Mouse (Mus musculus) forebrain, embryonic 14.5 days (tissue): ENCODE results near the gene Hoxd3. TPM values are rescaled to one million over a fixed set of nuclear protein-coding genes. Genes with fewer than 3 reads are reported as not detected.

ENCODE experiments used
- ATAC-seq: fragments of 200-750 bp; cut with Nextera tagmentation; 2 replicates; pipeline ENCODE4 v1.8.0; 2017; ENCODE audit warnings: mild to moderate bottlenecking, moderate library complexity
- DNase-seq: peaks from one replicate; pipeline ENCODE4 v3.0.0-alpha.2; 2015; ENCODE audit warnings: low spot score
- H3K27ac ChIP-seq: fragments of 300-500 bp; sonication (generic); 2 replicates; pipeline ENCODE4 v1.5.1; 2014; ENCODE audit warnings: low read depth, mild to moderate bottlenecking, control low read depth, low read length, moderate library complexity
- H3K27me3 ChIP-seq: fragments of 300-500 bp; sonication (generic); replicated peaks from 2 replicates; pipeline ENCODE4 v1.6.1; 2014; ENCODE audit warnings: low read length, control low read depth, mixed read lengths; ENCODE audit not compliant: control insufficient read depth, insufficient read depth
- H3K36me3 ChIP-seq: fragments of 300-500 bp; sonication (generic); 2 replicates; pipeline ENCODE4 v1.6.1; 2014; ENCODE audit warnings: low read length, control low read depth; ENCODE audit not compliant: control insufficient read depth, insufficient read depth
- H3K4me1 ChIP-seq: fragments of 300-500 bp; sonication (generic); 2 replicates; pipeline ENCODE4 v1.6.1; 2014; ENCODE audit warnings: antibody characterized with exemption, low read length, control low read depth; ENCODE audit not compliant: control insufficient read depth, insufficient read depth
- H3K4me2 ChIP-seq: fragments of 300-500 bp; sonication (generic); 2 replicates; pipeline ENCODE4 v1.6.1; 2014; ENCODE audit warnings: mild to moderate bottlenecking, control low read depth, low read length
- H3K4me3 ChIP-seq: fragments of 300-500 bp; sonication (generic); 2 replicates; pipeline ENCODE4 v1.5.1; 2014; ENCODE audit warnings: low read depth, low read length, control low read depth
- H3K9ac ChIP-seq: fragments of 300-500 bp; sonication (generic); 2 replicates; pipeline ENCODE4 v1.6.1; 2014; ENCODE audit warnings: mild to moderate bottlenecking, low read length, control low read depth, moderate library complexity
- H3K9me3 ChIP-seq: fragments of 300-500 bp; sonication (generic); replicated peaks from 2 replicates; pipeline ENCODE4 v1.6.1; 2016; ENCODE audit warnings: low read length, control low read depth, mixed read lengths; ENCODE audit not compliant: control insufficient read depth
- WGBS: fragments of 180-500 bp; shearing (Covaris S2); extraction: QIAGEN DNeasy Blood & Tissue Kit; methylation state at CpG from one replicate; pipeline ENCODE4 v1.1.7; 2014; 5-methylcytosine and 5-hydroxymethylcytosine counted together
- polyA plus RNA-seq: library from polyadenylated mRNA; unstranded; fragments of >200 nt; fragmentation: Nextera tagmentation; extraction: Ambion mirVana; gene quantifications from 2 replicates; pipeline ENCODE4 v1.2.1, GENCODE M21; 2014

Hoxd3 gene
- polyA plus RNA-seq, 1 experiment from 2014 or later: not detected

DNA sequence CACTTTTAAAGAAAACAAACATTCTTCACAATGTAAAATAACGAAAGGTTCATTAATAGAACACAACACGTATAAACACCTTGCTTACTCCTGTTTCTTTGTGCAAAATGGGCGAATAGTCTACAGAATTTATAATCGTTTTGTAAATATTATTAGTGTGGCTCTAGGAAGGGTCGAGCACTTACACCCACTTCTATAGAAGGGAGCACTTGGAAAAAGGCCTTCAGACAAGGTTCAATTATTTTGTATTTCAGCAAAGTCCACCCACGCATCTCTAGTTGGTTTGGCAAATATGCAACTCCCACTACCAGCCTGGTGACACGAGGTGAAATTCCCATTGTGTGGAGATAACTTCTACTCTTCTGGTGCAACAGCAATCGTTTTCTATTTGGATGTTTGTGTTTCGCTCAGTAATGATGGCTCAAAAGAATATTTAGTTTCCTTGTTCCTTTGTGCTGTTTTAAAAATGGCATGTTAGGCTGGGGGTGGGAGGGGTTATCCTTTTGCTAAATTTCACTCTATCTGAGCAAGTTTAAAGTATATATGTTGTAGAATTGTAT, 36.8 kb downstream of the Hoxd3 start:
- H3K4me3 ChIP-seq: no peak overlapping the region
- H3K27ac ChIP-seq: no peak overlapping the region
- H3K4me2 ChIP-seq: no peak overlapping the region
- no peaks in the 10 kb centered on the region for H3K9me3 ChIP-seq
- 3% methylated on average over 9 of the region's 9 CpGs for WGBS
- no peak overlapping the region for H3K9ac ChIP-seq
- ATAC-seq (no peak), DNase-seq (no peak)
- H3K4me1 ChIP-seq: peaks cover 8% of the 10 kb centered on the region; the same call in 1 of the 2 replicates
- peaks cover 99% of the 10 kb centered on the region for H3K27me3 ChIP-seq
- no peaks in the 10 kb centered on the region for H3K36me3 ChIP-seq

DNA sequence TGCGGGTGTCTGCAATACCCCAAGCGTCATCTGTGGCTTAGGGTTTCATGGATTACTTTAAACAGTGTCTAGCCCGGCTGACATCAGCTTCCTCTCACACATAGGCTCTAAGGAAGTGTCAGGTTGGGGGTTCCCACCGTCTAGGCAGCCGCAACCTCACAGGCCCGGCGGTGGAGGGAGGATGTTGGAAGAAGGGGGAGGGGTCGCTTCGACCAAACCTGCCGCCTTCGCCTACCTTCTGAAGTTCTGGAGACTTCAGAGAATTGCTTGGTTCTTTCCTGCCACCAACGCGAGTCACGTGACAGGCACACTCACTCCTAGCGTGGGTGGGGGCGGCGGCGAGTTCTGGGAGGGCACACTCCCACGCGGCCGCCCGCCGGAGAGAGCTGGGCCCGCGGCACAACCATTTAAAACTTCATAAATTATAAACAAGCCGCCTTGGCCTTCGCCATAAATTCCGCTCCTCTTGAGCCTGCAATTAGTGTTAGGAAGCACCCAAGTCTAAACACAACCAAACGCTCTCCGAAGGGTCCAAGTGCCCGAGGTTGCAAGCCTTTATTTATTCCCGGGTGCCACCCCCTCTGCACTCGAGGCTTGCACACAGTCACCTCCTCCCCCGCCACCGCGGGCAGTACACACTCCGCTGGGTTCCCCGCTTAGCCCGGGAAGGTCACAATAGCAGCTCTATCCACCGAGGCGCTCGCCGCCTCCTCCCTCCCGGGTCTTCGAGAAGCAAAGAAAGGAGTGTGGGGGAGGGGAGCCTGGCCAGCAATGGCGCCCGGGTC, 37.8 kb downstream of the Hoxd3 start:
- H3K4me2 ChIP-seq: peak overlapping the region; percentile 31; the same call in 1 of the 2 replicates
- peak overlapping the region; percentile 7; the same call in 1 of the 2 replicates for H3K4me3 ChIP-seq
- under 1% methylated on average over 47 of the region's 47 CpGs for WGBS
- H3K9me3 ChIP-seq: no peaks in the 10 kb centered on the region
- H3K9ac ChIP-seq: no peak overlapping the region
- ATAC-seq (peak; percentile 52; the same call in 1 of the 2 replicates), DNase-seq (no peak)
- no peaks in the 10 kb centered on the region for H3K36me3 ChIP-seq
- peaks cover 8% of the 10 kb centered on the region; the same call in 1 of the 2 replicates for H3K4me1 ChIP-seq
- no peak overlapping the region for H3K27ac ChIP-seq
- peaks cover 99% of the 10 kb centered on the region for H3K27me3 ChIP-seq

DNA sequence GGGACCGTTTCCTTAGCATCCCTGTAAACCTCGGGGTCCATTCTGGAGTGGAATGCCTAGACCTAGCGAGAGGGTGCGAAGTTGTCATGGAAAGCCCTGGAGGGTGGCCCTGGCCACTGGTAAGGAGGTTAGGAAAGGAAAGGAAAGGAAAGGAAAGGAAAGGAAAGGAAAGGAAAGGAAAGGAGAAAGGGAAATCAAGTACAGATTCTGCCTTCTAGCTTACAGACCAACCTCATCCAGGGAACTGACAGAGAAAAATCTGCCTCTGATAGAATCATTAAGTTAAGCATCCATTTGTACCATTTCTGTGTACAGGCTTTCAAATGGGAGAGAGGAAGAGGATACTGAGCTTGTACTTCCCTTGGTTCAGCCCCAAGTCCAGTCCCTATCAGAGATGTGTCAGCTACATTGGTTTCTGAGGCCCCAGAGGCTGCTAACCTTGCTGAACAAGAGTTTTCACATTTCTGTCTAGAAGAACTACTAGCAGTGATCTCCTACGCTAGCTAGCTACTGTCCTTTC, 39.1 kb downstream of the Hoxd3 start:
- Histone ChIP-seq H3K4me1 (peaks cover 8% of the 10 kb centered on the region; the same call in 1 of the 2 replicates), H3K4me3 (no peak overlapping the region), H3K27ac (no peak overlapping the region)

DNA sequence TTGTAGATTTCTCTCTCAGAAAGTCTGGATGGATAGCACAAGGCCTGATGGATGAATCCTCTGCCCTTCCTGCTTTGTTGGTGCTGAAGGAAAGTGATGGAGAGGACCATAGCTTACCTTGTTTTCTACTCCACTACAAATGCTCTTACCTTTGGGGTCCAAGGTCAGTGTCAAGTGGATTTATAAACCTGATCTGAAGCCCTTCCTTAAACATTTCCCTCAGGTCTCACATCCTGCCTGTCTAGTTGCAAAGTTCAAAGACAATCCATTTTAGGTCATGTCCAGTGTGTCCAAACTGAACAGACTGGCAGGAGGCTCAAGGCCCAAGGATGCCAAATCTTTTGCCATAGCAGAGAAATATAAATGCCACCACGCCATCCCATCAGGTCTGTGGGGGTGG, 40.1 kb downstream of the Hoxd3 start:
- no peak for DNase-seq
- H3K4me2 ChIP-seq: no peak overlapping the region

More for the DNA sequence above, 39.1 kb downstream of the Hoxd3 start:
- H3K9ac ChIP-seq: no peak overlapping the region
- DNase-seq: no peak
- H3K27me3 ChIP-seq: peaks cover 98% of the 10 kb centered on the region
- no peak overlapping the region for H3K4me2 ChIP-seq
- no peaks in the 10 kb centered on the region for H3K36me3 ChIP-seq
- no peak for ATAC-seq
- no peaks in the 10 kb centered on the region for H3K9me3 ChIP-seq
- WGBS: 13% methylated on average over 5 of the region's 5 CpGs

DNA sequence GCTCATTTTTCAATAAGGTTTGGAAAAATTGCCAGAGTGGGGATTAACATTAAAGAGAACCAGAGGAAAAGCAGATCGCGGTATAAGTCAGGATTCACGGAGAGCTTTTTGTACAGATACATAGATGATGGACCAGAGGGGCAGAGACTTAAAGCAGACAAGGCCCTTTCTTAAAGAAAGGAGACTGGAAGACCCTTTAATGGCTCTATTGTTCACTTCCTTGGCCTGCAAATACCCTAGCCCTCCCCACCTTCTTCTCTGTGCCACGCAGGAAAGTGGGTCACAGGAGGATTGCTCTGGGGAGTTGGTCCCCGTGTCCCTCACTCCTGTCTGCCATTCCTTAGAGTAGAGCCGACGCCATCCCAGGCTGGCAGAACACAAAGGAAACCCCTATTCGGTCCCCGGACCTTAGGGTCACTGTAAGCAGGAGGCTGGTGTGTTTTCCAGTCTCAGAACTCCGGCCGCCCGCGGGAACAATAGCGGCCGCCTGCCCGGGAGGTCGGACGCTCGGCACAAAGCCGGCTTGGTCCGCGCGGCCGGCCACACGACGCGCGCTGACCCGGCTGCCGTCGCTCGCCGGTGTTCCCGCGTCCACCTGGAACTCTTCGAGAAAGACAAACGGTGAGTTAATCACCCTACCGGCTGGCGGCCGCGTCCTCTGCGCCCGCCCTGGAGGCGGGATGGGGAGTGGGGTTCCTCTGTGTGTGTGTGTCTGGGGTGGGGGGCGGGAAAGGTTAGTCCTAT, 40.9 kb downstream of the Hoxd3 start:
- DNase-seq: no peak
- no peak overlapping the region for H3K9ac ChIP-seq

More for the DNA sequence above, 40.1 kb downstream of the Hoxd3 start:
- ATAC-seq: no peak
- H3K27me3 ChIP-seq: peaks cover 96% of the 10 kb centered on the region
- 53% methylated on average over 1 of the region's 1 CpGs for WGBS
- H3K9ac ChIP-seq: no peak overlapping the region
- no peaks in the 10 kb centered on the region for H3K9me3 ChIP-seq
- no peak overlapping the region for H3K4me3 ChIP-seq
- no peaks in the 10 kb centered on the region for H3K36me3 ChIP-seq
- peaks cover 8% of the 10 kb centered on the region; the same call in 1 of the 2 replicates for H3K4me1 ChIP-seq
- H3K27ac ChIP-seq: no peak overlapping the region

DNA sequence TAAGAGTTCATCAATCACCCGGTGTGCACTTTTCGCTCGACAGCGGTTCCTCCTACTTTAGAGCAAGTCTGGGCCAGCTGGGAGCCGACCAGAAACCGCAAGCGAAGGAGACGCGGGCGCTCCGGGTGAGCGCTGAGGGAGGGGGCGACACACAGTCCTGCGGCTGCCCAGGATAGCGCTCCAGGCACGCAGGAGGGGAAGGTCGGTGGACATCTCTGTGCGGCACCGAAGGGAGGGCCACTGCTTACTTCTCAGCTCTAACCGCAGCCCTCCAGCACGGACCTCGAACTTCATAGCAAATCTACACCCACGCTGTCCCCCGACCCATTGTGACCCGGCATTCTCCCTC, 41.4 kb downstream of the Hoxd3 start:
- Histone ChIP-seq H3K4me1 (peaks cover 8% of the 10 kb centered on the region; the same call in 1 of the 2 replicates), H3K9me3 (no peaks in the 10 kb centered on the region), H3K36me3 (no peaks in the 10 kb centered on the region), H3K4me3 (0 out of 2 replicates have a peak overlapping the region, but pooled peaks have one; percentile 1), H3K9ac (no peak overlapping the region), H3K27ac (no peak overlapping the region), H3K4me2 (no peak overlapping the region), H3K27me3 (peaks cover 96% of the 10 kb centered on the region)
- no peak for DNase-seq
- WGBS: under 1% methylated on average over 24 of the region's 25 CpGs
- no peak for ATAC-seq

More for the DNA sequence above, 40.9 kb downstream of the Hoxd3 start:
- H3K4me2 ChIP-seq: peak overlapping the region; percentile 33
- H3K9me3 ChIP-seq: no peaks in the 10 kb centered on the region
- H3K36me3 ChIP-seq: no peaks in the 10 kb centered on the region
- 1% methylated on average over 45 of the region's 45 CpGs for WGBS
- H3K27ac ChIP-seq: no peak overlapping the region
- peaks cover 95% of the 10 kb centered on the region for H3K27me3 ChIP-seq
- no peak for ATAC-seq
- H3K4me1 ChIP-seq: peaks cover 8% of the 10 kb centered on the region; the same call in 1 of the 2 replicates
- H3K4me3 ChIP-seq: 0 out of 2 replicates have a peak overlapping the region, but pooled peaks have one; percentile 1

DNA sequence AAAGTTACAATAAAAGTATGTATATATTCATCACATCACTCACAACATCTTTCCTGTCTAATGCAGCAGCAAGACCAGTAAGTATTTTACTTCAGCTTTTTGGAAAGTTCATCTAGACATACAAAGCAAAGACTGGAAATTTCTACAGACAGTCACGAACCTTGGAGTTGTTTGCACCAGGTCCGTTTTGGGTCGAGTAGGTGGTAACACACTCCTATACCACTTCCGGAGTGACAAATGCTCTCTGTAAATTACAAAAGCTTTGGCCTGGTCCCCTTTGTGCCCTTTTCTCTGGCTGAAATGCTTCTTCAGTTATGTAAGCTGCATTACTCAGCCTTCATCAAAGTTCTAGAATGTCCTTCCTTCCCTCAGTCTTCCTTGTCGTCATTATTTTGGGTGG, 42.0 kb downstream of the Hoxd3 start:
- peaks cover 95% of the 10 kb centered on the region for H3K27me3 ChIP-seq
- no peaks in the 10 kb centered on the region for H3K36me3 ChIP-seq
- H3K4me1 ChIP-seq: peaks cover 8% of the 10 kb centered on the region; the same call in 1 of the 2 replicates
- no peak overlapping the region for H3K4me3 ChIP-seq
- H3K9me3 ChIP-seq: no peaks in the 10 kb centered on the region
- ATAC-seq (no peak), DNase-seq (no peak)
- no peak overlapping the region for H3K4me2 ChIP-seq
- WGBS: 9% methylated on average over 5 of the region's 5 CpGs
- no peak overlapping the region for H3K9ac ChIP-seq
- H3K27ac ChIP-seq: no peak overlapping the region

DNA sequence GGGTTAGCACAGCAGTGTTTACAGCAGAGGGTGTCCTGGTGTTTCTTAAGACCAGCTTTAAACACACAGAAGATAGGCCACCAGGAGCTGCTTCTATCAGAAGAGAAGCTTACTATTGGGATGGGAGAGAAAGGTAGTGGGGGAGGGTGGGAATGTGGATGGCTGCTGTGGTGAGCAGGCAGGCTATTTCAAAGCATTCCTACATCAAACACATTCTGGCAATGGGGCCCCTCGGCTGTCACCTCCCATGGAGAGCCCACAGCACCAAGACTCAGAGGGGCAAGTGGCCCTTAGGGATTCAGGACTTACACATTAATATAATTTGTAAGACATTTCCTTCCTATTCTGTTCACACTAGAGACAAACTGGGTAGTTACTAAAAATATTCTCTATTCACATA, 48.4 kb downstream of the Hoxd3 start:
- DNase-seq: no peak
- H3K36me3 ChIP-seq: no peaks in the 10 kb centered on the region

More for the DNA sequence above, 48.4 kb downstream of the Hoxd3 start:
- 0% methylated on average over 1 of the region's 1 CpGs for WGBS
- Histone ChIP-seq H3K4me1 (peaks cover 5% of the 10 kb centered on the region; the same call in 1 of the 2 replicates), H3K27me3 (peaks cover 82% of the 10 kb centered on the region), H3K4me2 (no peak overlapping the region), H3K4me3 (no peak overlapping the region), H3K9ac (no peak overlapping the region), H3K9me3 (no peaks in the 10 kb centered on the region), H3K27ac (no peak overlapping the region)
- no peak for ATAC-seq
